Mouse (Mus musculus) liver, embryonic 14.5 days (tissue): ENCODE data around the gene Smg6. TPM values are rescaled to one million over a fixed set of nuclear protein-coding genes. Genes with fewer than 3 reads are reported as not detected.

Source experiments
- ATAC-seq: fragments of 200-750 bp; cut with Nextera tagmentation; 2 replicates; pipeline ENCODE4 v1.8.0; 2017; ENCODE audit warnings: moderate number of reproducible peaks, mild to moderate bottlenecking, moderate library complexity; ENCODE audit not compliant: insufficient read depth
- DNase-seq, 3 experiments: peaks; one replicate each; pipeline ENCODE4 v3.0.0-alpha.2; 2012 to 2013; ENCODE audit warnings: low read depth in 3 of 3, low spot score in 3 of 3
- H3K27ac ChIP-seq: fragments of 300-500 bp; sonication (generic); 2 replicates; pipeline ENCODE4 v1.5.1; 2014; ENCODE audit warnings: moderate library complexity, mild to moderate bottlenecking, control low read depth, inconsistent platforms
- H3K27me3 ChIP-seq: fragments of 300-500 bp; sonication (generic); 2 replicates; pipeline ENCODE4 v1.6.1; 2014; ENCODE audit warnings: mild to moderate bottlenecking, low read length, moderate library complexity; ENCODE audit not compliant: control insufficient read depth, insufficient read depth
- H3K36me3 ChIP-seq: fragments of 300-500 bp; sonication (generic); replicated peaks from 2 replicates; pipeline ENCODE4 v1.6.1; 2014; ENCODE audit warnings: low read depth; ENCODE audit not compliant: control insufficient read depth, insufficient read depth
- H3K4me1 ChIP-seq, 2 experiments: fragments of 200-500 bp in 1 of 2; fragments of 300-500 bp in 1 of 2; sonication (generic) in 1 of 2; replicated peaks; 2 replicates each; pipeline ENCODE4 v1.6.1; 2012 to 2014; ENCODE audit warnings: antibody characterized with exemption in 1 of 2, inconsistent platforms in 1 of 2, low read length in 1 of 2; ENCODE audit not compliant: control insufficient read depth in 2 of 2, insufficient read depth in 2 of 2
- H3K4me2 ChIP-seq: fragments of 300-500 bp; sonication (generic); 2 replicates; pipeline ENCODE4 v1.6.1; 2014; ENCODE audit warnings: low read depth, mild to moderate bottlenecking, control low read depth, moderate library complexity
- H3K4me3 ChIP-seq, 2 experiments: fragments of 200-500 bp in 1 of 2; fragments of 300-500 bp in 1 of 2; sonication (generic) in 1 of 2; 2 replicates each; pipeline ENCODE4 v1.5.1; 2012 to 2014; ENCODE audit warnings: low read depth in 2 of 2, low read length in 2 of 2, mild to moderate bottlenecking in 2 of 2, control low read depth in 1 of 2, inconsistent platforms in 1 of 2, moderate library complexity in 1 of 2; ENCODE audit not compliant: insufficient read depth in 1 of 2
- H3K9ac ChIP-seq: fragments of 300-500 bp; sonication (generic); replicated peaks from 2 replicates; pipeline ENCODE4 v1.6.1; 2014; ENCODE audit warnings: mild to moderate bottlenecking, control low read depth, moderate library complexity
- H3K9me3 ChIP-seq: fragments of 300-500 bp; sonication (generic); 2 replicates; pipeline ENCODE4 v1.6.1; 2016; ENCODE audit warnings: low read length, mixed read lengths; ENCODE audit not compliant: control insufficient read depth
- CTCF ChIP-seq: IDR thresholded peaks from 2 replicates; pipeline ENCODE4 v1.5.1; 2016; ENCODE audit warnings: antibody characterized with exemption, low read depth, control low read depth
- EP300 ChIP-seq: IDR thresholded peaks from 2 replicates; pipeline ENCODE4 v1.6.1; 2016; ENCODE audit warnings: antibody characterized with exemption, low read depth
- WGBS: fragments of 180-500 bp; shearing (Covaris S2); extraction: QIAGEN DNeasy Blood & Tissue Kit; methylation state at CpG from one replicate; pipeline ENCODE4 v1.1.7; 2014; ENCODE audit not compliant: insufficient replicate concordance; 5-methylcytosine and 5-hydroxymethylcytosine counted together
- polyA plus RNA-seq, 2 experiments: library from polyadenylated mRNA; depleted of rRNA in 1 of 2; stranded (reverse) in 1 of 2; unstranded in 1 of 2; fragments of >200 nt; fragmentation: Nextera tagmentation in 1 of 2; extraction: Ambion mirVana in 1 of 2; gene quantifications; 2 replicates each; pipeline versions ENCODE4 v1.2.1 to v1.2.3; 2012 to 2014

Smg6 gene
- polyA plus RNA-seq, 2 experiments: 3.2 to 5.9 TPM

GRCm38 (mm10) chr11:75072932-75073625, 147.5 kb downstream of the Smg6 start:
- H3K36me3 ChIP-seq: no peaks in the 10 kb centered on the region
- ATAC-seq: no peak
- no peaks in the 10 kb centered on the region; a peak in 1 of 4 replicates for H3K4me1 ChIP-seq
- H3K27ac ChIP-seq: no peak overlapping the region
- H3K27me3 ChIP-seq: no peaks in the 10 kb centered on the region
- no peak overlapping the region for H3K4me3 ChIP-seq
- H3K9ac ChIP-seq: no peak overlapping the region
- 50% methylated on average over 2 of the region's 2 CpGs for WGBS
- TF ChIP-seq EP300 (no peak), CTCF (no peak)
- H3K9me3 ChIP-seq: no peaks in the 10 kb centered on the region
- no peak overlapping the region for H3K4me2 ChIP-seq
- no peak for DNase-seq

- Histone ChIP-seq H3K4me2 (no peak overlapping the region), H3K4me1 (no peaks in the 10 kb centered on the region; a peak in 1 of 4 replicates), H3K27ac (no peak overlapping the region), H3K36me3 (no peaks in the 10 kb centered on the region), H3K9me3 (no peaks in the 10 kb centered on the region), H3K27me3 (no peaks in the 10 kb centered on the region), H3K4me3 (no peak overlapping the region), H3K9ac (no peak overlapping the region)
- ATAC-seq (no peak), DNase-seq (no peak)
- no peak for TF ChIP-seq EP300
- no peak for TF ChIP-seq CTCF
- 68% methylated on average over 2 of the region's 2 CpGs for WGBS
Observed at GRCm38 (mm10) chr11:75073696-75074095, 148.1 kb downstream of the Smg6 start.

- no peak overlapping the region for H3K9ac ChIP-seq
- H3K4me1 ChIP-seq: no peaks in the 10 kb centered on the region; a peak in 1 of 4 replicates
- no peaks in the 10 kb centered on the region for H3K36me3 ChIP-seq
- no peak overlapping the region for H3K4me3 ChIP-seq
- DNase-seq (no peak), ATAC-seq (no peak)
- no peaks in the 10 kb centered on the region for H3K27me3 ChIP-seq
- no peak overlapping the region for H3K27ac ChIP-seq
- no peak overlapping the region for H3K4me2 ChIP-seq
- TF ChIP-seq EP300: no peak
- no peak for TF ChIP-seq CTCF
- 28% methylated on average over 2 of the region's 2 CpGs for WGBS
- H3K9me3 ChIP-seq: no peaks in the 10 kb centered on the region
Observed at GRCm38 (mm10) chr11:75074543-75074942, 148.9 kb downstream of the Smg6 start.

- TF ChIP-seq EP300 (no peak), CTCF (no peak)
- 78% methylated on average over 2 of the region's 2 CpGs for WGBS
Observed at GRCm38 (mm10) chr11:75078616-75079015, 153.0 kb downstream of the Smg6 start.

GRCm38 (mm10) chr11:75083031-75083430, 157.4 kb downstream of the Smg6 start:
- H3K27ac ChIP-seq: no peak overlapping the region
- TF ChIP-seq CTCF: no peak
- TF ChIP-seq EP300: no peak
- H3K36me3 ChIP-seq: no peaks in the 10 kb centered on the region
- H3K4me3 ChIP-seq: no peak overlapping the region
- no peak overlapping the region for H3K9ac ChIP-seq
- H3K9me3 ChIP-seq: no peaks in the 10 kb centered on the region
- H3K4me1 ChIP-seq: no peaks in the 10 kb centered on the region
- ATAC-seq (no peak), DNase-seq (no peak)
- no peaks in the 10 kb centered on the region for H3K27me3 ChIP-seq
- H3K4me2 ChIP-seq: no peak overlapping the region
- WGBS: 72% methylated on average over 1 of the region's 1 CpGs

More at GRCm38 (mm10) chr11:75078616-75079015, 153.0 kb downstream of the Smg6 start:
- Histone ChIP-seq H3K36me3 (no peaks in the 10 kb centered on the region), H3K9me3 (no peaks in the 10 kb centered on the region), H3K4me1 (no peaks in the 10 kb centered on the region; a peak in 1 of 4 replicates), H3K27ac (no peak overlapping the region), H3K4me3 (no peak overlapping the region), H3K27me3 (no peaks in the 10 kb centered on the region), H3K4me2 (no peak overlapping the region), H3K9ac (no peak overlapping the region)
- ATAC-seq: no peak
- DNase-seq: no peak
